Mouse (Mus musculus) heart, embryonic 10.5 days (tissue): ENCODE data around the gene Bcas3. TPM values are rescaled to one million over a fixed set of nuclear protein-coding genes. Genes with fewer than 3 reads are reported as not detected.

Experiments
- DNase-seq: peaks from one replicate; pipeline ENCODE4 v3.0.0-alpha.2; 2017; ENCODE audit warnings: low spot score
- H3K27ac ChIP-seq: fragments of 300-500 bp; sonication (generic); 2 replicates; pipeline ENCODE4 v1.5.1; 2016; ENCODE audit warnings: mild to moderate bottlenecking
- H3K27me3 ChIP-seq: fragments of 300-500 bp; sonication (generic); 2 replicates; pipeline ENCODE4 v1.6.1; 2016; ENCODE audit warnings: mild to moderate bottlenecking; ENCODE audit not compliant: poor library complexity, insufficient read depth, severe bottlenecking
- H3K36me3 ChIP-seq: fragments of 300-500 bp; sonication (generic); 2 replicates; pipeline ENCODE4 v1.6.1; 2016; ENCODE audit warnings: mild to moderate bottlenecking, moderate library complexity
- H3K4me1 ChIP-seq: fragments of 300-500 bp; sonication (generic); 2 replicates; pipeline ENCODE4 v1.6.1; 2016; ENCODE audit warnings: mild to moderate bottlenecking
- H3K4me3 ChIP-seq: fragments of 300-500 bp; sonication (generic); 2 replicates; pipeline ENCODE4 v1.5.1; 2016; ENCODE audit warnings: mild to moderate bottlenecking, moderate library complexity
- H3K9me3 ChIP-seq: fragments of 300-500 bp; sonication (generic); 2 replicates; pipeline ENCODE4 v1.6.1; 2016; ENCODE audit warnings: mild to moderate bottlenecking, moderate library complexity
- WGBS: fragments of 180-500 bp; shearing (Covaris S2); methylation state at CpG from one replicate; pipeline ENCODE4 v1.1.7; 2016; 5-methylcytosine and 5-hydroxymethylcytosine counted together
- polyA plus RNA-seq: library from polyadenylated mRNA; unstranded; fragments of >200 nt; fragmentation: Nextera tagmentation; extraction: Ambion mirVana; gene quantifications from 2 replicates; pipeline ENCODE4 v1.2.1, GENCODE M21; 2016

The Bcas3 gene
- polyA plus RNA-seq, 1 experiment from 2014 or later, result 22.4 TPM

DNA sequence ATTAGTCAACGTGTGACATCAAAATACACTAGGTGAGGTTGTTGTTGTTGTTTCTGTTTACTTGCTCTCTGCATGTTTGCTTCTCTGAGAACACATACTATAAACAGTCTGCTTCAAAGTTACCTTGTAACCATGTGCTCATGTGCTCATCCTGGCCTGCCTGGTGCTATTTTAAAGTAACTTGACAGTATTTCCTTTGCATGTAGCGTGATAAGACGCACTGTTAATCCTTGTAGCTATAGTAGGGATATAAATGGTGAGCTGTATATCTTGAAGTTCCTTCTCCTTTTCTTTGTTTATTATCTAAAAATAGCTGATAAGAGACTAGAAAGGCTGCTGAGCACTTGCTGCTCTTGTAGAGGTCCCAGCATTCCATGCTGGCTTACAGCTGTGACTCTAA is 219.6 kb downstream of the Bcas3 start:
- H3K4me1 ChIP-seq, result peaks cover 44% of the 10 kb centered on the region
- WGBS, result 23% methylated on average over 3 of the region's 3 CpGs
- H3K27me3 ChIP-seq, result no peaks in the 10 kb centered on the region
- no peaks in the 10 kb centered on the region for H3K36me3 ChIP-seq
- H3K9me3 ChIP-seq, result no peaks in the 10 kb centered on the region
- H3K27ac ChIP-seq, result peak overlapping the region; percentile 77; the same call in 1 of the 2 replicates
- no peak for DNase-seq
- H3K4me3 ChIP-seq, result no peak overlapping the region

DNA sequence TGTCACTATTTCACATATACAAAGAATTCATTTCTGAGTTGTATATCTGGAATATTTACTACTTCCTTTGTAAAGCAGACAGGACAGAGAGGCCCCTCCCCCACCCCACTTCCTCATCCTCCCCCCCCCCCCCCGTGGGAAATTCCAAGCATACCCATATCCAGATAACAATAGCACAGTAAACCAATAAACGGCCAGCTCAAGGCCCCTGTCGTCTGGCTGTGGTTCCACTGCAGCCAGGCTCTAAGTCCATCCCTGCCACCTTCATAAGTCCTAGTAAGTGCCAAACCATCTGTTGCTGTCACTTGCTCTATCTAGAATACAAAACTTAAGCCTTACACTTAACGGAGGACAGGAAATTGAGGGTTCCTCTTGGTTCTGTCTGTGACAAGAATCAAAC is 221.5 kb downstream of the Bcas3 start:
- H3K9me3 ChIP-seq, result no peaks in the 10 kb centered on the region
- H3K4me1 ChIP-seq, result peaks cover 57% of the 10 kb centered on the region
- no peaks in the 10 kb centered on the region for H3K27me3 ChIP-seq
- WGBS, result 2% methylated on average over 4 of the region's 4 CpGs
- no peak for DNase-seq
- H3K4me3 ChIP-seq, result no peak overlapping the region
- H3K27ac ChIP-seq, result peak overlapping the region; percentile 38
- H3K36me3 ChIP-seq, result no peaks in the 10 kb centered on the region

DNA sequence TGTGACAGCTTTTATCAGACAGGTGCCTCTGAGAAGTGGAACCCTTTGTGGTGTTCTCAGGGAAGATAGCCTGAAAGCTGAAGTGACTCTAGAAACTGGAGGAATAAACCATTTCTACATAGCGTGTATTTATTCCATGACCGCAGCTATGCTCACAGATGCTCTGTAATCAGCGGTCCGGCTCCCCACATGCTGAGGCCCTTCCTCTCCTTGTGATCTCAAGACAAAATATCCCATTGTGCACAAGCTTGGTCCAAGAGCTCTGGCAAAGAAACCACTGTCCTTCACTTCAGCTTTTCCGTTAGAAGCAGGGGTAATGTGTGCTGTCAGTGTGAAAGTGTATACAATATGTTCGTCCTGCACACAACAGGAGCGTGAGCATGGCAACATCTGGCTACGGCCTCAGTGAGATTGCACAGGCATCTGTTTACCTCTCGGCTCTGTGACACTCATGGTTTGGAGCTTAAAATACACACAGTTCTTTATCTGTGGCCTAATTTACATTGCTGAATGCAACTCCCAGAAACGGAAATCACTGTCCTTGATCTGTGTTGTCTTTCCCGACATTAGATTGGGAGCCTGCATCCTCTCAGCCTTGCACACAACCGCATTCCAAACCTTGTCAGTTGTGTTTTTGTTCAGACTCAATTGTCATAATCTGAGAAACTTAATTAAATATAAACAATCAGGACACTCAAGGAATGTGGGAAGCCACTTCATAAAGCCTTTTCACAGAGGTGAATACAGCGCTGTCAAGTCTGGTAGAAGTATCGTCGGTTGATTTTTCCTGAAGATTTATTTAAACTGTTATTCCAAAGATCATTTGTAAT is 225.1 kb downstream of the Bcas3 start:
- Histone ChIP-seq H3K4me3 (no peak overlapping the region), H3K36me3 (no peaks in the 10 kb centered on the region), H3K4me1 (peaks cover 31% of the 10 kb centered on the region), H3K9me3 (no peaks in the 10 kb centered on the region), H3K27me3 (no peaks in the 10 kb centered on the region), H3K27ac (0 out of 2 replicates have a peak overlapping the region, but pooled peaks have one; percentile 29)
- 40% methylated on average over 15 of the region's 15 CpGs for WGBS
- DNase-seq, result no peak

DNA sequence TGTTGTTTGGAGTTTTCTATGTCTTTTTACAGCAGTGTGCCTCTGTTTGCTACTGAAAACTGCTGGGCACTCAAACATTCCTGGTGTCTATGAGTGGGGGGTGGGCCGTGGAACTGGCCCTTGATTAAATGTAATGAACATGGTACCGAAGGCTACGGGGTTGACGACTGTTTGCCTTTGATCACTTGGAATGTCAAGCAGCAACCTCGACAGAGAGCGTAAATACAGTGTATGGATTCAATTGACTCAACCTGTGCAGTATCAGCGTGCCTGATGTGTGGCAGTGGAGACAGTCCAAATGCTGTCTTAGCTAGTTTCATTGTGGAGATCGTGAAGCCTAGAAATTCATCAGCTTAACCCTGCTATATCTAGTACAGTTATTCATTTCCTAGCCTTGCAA is 231.1 kb downstream of the Bcas3 start:
- 59% methylated on average over 8 of the region's 8 CpGs for WGBS
- Histone ChIP-seq H3K9me3 (no peaks in the 10 kb centered on the region), H3K27me3 (no peaks in the 10 kb centered on the region), H3K4me1 (no peaks in the 10 kb centered on the region; the same call in 1 of the 2 replicates), H3K36me3 (no peaks in the 10 kb centered on the region), H3K27ac (no peak overlapping the region), H3K4me3 (no peak overlapping the region)
- DNase-seq, result no peak

DNA sequence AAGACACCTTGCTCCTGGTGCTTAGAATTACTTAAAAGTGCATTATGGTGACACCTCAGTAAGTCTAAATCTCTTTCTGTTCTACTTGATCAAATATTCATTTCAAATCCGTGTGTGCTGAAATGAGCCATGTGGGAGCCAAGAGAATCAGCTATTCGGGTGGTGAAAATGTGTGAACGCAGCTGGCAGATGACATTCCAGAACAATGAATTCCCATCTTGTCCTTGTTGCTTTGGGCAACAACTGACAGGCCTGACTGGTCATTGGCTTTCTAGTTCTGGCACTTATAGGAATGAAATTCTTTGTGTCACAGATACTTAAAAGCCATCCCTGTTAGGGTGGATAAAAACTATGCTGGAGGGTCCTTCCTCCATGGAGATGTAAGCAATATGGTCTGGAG is 240.7 kb downstream of the Bcas3 start:
- no peak overlapping the region for H3K4me3 ChIP-seq
- H3K27ac ChIP-seq, result no peak overlapping the region
- H3K4me1 ChIP-seq, result peaks cover 3% of the 10 kb centered on the region; the same call in 1 of the 2 replicates
- no peaks in the 10 kb centered on the region for H3K27me3 ChIP-seq
- no peak for DNase-seq
- H3K36me3 ChIP-seq, result no peaks in the 10 kb centered on the region
- H3K9me3 ChIP-seq, result no peaks in the 10 kb centered on the region
- WGBS, result 76% methylated on average over 3 of the region's 3 CpGs

DNA sequence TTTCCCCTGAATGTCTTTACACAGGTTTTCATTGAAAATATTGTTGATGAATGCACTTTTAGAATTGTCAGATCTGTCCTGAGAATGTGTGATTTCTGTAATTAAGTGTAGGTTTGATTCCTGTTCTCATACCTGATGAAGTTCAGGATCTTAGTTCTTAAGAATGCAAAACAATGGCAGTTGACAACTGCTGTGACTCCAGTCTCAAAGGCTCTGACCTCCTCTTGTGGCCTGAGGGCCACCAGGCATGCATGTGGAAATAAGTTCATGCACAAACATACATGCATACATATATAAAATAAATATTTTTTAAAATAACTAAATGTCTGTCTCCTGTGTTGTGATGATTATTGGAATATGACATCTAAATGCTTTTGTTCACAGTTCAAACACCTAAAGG is 246.3 kb downstream of the Bcas3 start:
- peaks cover 3% of the 10 kb centered on the region; the same call in 1 of the 2 replicates for H3K4me1 ChIP-seq
- H3K27ac ChIP-seq, result no peak overlapping the region
- no peaks in the 10 kb centered on the region for H3K9me3 ChIP-seq
- H3K36me3 ChIP-seq, result no peaks in the 10 kb centered on the region
- H3K27me3 ChIP-seq, result no peaks in the 10 kb centered on the region
- H3K4me3 ChIP-seq, result no peak overlapping the region
- no peak for DNase-seq

DNA sequence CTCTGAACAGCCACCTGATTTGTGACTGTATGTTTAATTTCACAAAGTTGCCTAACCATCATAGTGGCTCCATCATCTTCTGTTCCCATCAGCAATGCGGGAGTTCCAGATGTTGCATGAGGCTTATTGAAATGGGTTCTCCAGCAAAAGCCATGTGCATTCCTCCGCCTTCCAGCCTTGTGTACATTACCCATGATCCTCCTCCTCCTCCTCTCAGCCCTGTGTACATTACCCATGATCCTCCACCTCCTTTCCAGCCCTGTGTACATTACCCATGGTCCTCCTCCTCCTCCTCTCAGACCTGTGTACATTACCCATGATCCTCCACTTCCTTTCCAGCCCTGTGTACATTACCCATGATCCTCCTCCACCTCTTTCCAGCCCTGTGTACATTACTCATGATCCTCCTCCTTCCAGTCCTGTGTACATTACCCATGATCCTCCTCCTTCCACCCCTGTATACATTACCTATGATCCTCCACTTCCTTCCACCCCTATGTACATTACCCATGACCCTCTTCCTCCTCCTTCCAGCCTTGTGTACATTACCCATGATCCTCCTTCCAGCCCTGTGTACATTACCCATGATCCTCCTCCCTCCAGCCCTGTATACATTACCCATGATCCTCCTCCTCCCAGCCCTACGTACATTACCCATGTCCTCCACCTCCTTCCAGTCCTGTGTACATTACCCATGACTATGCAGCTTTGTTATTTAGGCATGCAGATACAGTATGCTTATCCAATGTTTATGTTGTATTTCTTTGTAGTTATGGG is 250.8 kb downstream of the Bcas3 start:
- H3K4me1 ChIP-seq, result peaks cover 14% of the 10 kb centered on the region
- H3K9me3 ChIP-seq, result no peaks in the 10 kb centered on the region
- H3K36me3 ChIP-seq, result no peaks in the 10 kb centered on the region
- no peaks in the 10 kb centered on the region for H3K27me3 ChIP-seq
- DNase-seq, result no peak
- H3K27ac ChIP-seq, result no peak overlapping the region
- 92% methylated on average over 3 of the region's 3 CpGs for WGBS
- H3K4me3 ChIP-seq, result no peak overlapping the region

DNA sequence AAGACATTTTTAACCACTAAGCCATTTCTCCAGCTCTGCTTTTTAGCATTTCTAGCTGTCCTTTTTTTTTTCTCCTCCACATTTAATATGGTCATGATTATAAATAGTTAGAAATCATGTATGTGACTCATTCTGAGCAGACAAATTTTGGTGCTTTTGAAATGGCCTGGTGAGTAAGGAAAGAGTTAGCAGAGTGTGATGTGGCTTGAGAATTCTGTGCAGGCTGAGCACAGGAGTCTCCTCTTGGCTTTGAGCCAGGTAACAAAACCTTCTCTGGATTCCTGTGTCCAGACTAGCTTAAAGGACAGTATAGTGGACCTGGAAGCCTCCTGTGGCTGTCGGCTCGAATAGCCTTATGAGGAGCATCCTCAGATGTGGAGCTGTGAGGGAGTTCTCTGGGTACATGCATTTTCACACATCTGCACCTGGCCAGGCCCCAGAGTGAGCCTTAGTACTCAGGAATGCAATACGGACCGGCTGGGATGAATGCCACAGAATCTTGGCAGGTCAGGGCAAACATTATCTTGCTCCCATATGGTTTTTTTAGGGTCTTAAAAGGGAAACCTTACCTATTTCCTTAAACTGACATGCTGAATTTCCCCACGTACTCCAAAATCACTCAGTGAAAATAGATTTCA is 256.5 kb downstream of the Bcas3 start:
- no peak for DNase-seq
- WGBS, result 52% methylated on average over 5 of the region's 5 CpGs
- Histone ChIP-seq H3K27ac (no peak overlapping the region), H3K4me1 (peaks cover 35% of the 10 kb centered on the region), H3K4me3 (no peak overlapping the region), H3K36me3 (no peaks in the 10 kb centered on the region), H3K9me3 (no peaks in the 10 kb centered on the region), H3K27me3 (no peaks in the 10 kb centered on the region)

DNA sequence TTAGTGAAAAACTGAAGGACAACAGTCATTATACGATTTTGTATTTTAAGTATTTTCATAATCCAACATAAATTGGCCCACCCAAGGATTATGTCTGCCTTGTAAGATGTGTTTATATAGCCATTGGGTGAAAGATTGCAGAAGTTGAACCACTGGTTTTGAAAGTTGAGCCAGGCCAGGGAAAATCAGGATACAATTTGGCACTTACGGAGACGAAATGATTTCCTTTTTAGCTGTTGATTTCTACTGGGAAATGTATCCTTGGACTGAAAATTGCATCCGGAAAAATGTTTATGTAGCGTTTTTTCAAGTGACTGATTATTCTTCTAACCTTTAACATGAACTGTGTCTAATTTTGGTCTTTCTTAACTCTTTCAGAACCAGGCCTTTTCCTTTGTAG is 260.1 kb downstream of the Bcas3 start:
- no peaks in the 10 kb centered on the region for H3K9me3 ChIP-seq
- H3K27me3 ChIP-seq, result no peaks in the 10 kb centered on the region
- H3K4me1 ChIP-seq, result peaks cover 45% of the 10 kb centered on the region
- no peak overlapping the region for H3K4me3 ChIP-seq
- WGBS, result 67% methylated on average over 5 of the region's 5 CpGs
- no peak for DNase-seq
- no peaks in the 10 kb centered on the region for H3K36me3 ChIP-seq
- H3K27ac ChIP-seq, result no peak overlapping the region

DNA sequence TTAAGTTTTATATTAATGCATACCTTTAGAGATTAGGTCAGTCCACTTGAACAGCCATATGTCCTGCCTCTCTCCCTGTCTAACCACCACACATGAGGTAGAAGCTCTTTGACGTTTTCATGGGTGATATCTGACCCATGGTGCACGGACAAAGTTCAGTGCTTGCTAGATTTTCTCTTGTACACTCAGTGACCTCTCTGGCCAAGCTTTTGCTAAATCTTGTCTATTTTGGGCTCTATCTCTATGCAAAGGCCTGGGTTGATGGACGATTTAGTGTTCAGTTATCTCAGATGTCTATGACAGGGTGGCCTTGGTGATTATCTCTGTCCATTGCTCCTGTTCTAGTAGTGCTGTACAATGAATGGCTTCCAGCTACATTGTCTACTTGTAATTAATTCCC is 260.6 kb downstream of the Bcas3 start:
- Histone ChIP-seq H3K27me3 (no peaks in the 10 kb centered on the region), H3K36me3 (no peaks in the 10 kb centered on the region), H3K27ac (no peak overlapping the region), H3K4me1 (peaks cover 45% of the 10 kb centered on the region), H3K4me3 (no peak overlapping the region), H3K9me3 (no peaks in the 10 kb centered on the region)
- 40% methylated on average over 3 of the region's 3 CpGs for WGBS
- DNase-seq, result no peak

DNA sequence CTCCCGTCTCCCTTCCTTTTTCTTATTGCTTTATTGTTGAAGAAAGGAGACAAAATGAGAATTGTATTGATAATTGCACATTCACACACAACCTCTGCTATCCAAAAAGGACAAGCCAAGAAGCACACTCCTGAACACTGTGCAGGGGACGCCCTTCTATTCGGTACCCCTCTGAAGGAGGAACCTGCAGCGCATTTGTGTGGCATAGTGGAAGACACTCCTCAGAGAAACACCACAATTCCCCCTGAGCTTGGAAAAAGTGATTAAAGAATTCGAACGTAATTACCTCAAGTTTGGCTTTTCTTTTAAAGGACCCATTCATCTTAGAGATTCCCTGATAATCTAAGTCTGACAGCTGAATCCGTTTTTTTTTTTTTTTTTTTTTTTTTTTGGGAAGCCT is 261.5 kb downstream of the Bcas3 start:
- 75% methylated on average over 7 of the region's 7 CpGs for WGBS
- Histone ChIP-seq H3K27ac (no peak overlapping the region), H3K9me3 (no peaks in the 10 kb centered on the region), H3K36me3 (no peaks in the 10 kb centered on the region), H3K27me3 (no peaks in the 10 kb centered on the region), H3K4me1 (peaks cover 52% of the 10 kb centered on the region), H3K4me3 (no peak overlapping the region)
- DNase-seq, result no peak

DNA sequence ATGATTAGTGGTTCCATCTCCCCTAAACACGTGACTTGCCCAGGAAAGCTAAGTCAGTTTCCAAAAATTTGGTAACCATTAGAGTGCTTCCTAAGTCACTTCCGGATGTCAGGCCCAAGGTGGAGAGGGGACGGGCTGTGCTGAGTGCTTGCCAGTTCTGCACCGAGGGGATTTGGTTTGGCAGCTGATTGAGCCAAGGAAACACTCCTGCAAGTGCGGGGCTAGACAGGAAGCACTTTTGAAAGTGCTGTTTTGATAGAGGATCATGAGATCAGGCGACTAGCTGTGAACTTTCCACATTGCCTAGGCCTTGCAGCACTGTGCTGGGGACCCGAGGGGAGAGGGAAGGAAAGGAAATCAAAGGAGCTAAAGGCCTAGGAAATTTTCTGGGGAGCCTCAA is 262.5 kb downstream of the Bcas3 start:
- Histone ChIP-seq H3K27ac (peak overlapping the region; percentile 47; the same call in 1 of the 2 replicates), H3K9me3 (no peaks in the 10 kb centered on the region), H3K36me3 (no peaks in the 10 kb centered on the region), H3K4me3 (no peak overlapping the region), H3K4me1 (peaks cover 43% of the 10 kb centered on the region), H3K27me3 (peaks cover 2% of the 10 kb centered on the region; the same call in 1 of the 2 replicates)
- no peak for DNase-seq
- WGBS, result 27% methylated on average over 7 of the region's 7 CpGs

DNA sequence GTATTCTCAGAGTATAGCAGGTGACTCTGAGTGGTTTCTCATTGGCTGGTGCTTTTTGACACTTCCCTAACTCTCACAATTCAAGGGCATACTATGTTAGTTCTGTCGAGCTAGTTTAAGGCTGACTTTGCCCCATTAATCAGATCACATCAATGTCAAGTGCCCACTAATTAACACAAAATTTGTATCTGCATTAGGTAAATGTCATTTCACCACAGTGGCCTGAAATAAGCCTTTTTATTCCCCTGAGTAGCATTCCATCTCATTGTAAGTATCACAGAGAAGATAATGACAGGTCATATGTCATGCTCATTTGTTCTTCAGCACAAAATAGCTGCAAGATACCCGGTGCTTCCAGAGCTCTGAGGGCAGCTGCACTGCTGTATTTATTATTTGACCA is 268.5 kb downstream of the Bcas3 start:
- no peak for DNase-seq
- peaks cover 27% of the 10 kb centered on the region for H3K4me1 ChIP-seq
- H3K27ac ChIP-seq, result no peak overlapping the region
- WGBS, result 47% methylated on average over 2 of the region's 2 CpGs
- peaks cover 41% of the 10 kb centered on the region for H3K27me3 ChIP-seq
- H3K36me3 ChIP-seq, result no peaks in the 10 kb centered on the region
- H3K4me3 ChIP-seq, result no peak overlapping the region
- no peaks in the 10 kb centered on the region for H3K9me3 ChIP-seq
